Mouse (Mus musculus) Muller cell, postnatal 12 days (primary cell): ENCODE results near the gene Ceacam16.
A peak's percentile ranks its signal among the peaks of the same experiment; 100 is the strongest.

Experiments
- DNase-seq: peaks from one replicate; pipeline ENCODE4 v3.0.0-alpha.2; 2015; ENCODE audit errors: inconsistent ontology term

Ceacam16 gene

DNA sequence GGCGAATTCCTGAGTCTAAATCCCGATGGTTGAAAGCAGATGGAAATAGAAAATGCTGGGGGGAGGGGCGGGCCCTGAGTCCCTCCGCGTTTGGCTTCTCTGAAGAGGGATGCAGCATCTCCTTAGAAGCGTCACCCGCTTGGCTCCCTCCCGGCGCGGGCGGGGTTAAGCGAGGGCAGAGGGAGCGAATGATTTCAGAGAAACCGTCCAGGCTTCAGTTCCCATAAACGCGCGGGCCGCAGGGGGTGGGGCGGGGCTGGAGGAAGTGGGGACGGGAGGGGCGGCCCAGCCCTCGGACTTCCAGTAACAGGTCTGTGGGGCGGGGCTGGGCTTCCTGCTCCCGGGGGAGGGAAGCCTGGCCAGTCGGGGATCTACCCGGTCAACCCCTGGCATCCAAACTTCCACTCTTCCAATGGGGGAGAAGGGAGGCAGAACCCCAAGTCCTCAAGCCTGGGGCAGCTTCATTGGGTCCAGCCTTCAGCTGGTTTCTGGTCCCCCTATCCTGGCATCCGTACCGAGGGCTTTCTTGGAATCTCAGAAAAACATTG lies 44.8 kb downstream of the Ceacam16 start:
- DNase-seq, result peak; percentile 96

DNA sequence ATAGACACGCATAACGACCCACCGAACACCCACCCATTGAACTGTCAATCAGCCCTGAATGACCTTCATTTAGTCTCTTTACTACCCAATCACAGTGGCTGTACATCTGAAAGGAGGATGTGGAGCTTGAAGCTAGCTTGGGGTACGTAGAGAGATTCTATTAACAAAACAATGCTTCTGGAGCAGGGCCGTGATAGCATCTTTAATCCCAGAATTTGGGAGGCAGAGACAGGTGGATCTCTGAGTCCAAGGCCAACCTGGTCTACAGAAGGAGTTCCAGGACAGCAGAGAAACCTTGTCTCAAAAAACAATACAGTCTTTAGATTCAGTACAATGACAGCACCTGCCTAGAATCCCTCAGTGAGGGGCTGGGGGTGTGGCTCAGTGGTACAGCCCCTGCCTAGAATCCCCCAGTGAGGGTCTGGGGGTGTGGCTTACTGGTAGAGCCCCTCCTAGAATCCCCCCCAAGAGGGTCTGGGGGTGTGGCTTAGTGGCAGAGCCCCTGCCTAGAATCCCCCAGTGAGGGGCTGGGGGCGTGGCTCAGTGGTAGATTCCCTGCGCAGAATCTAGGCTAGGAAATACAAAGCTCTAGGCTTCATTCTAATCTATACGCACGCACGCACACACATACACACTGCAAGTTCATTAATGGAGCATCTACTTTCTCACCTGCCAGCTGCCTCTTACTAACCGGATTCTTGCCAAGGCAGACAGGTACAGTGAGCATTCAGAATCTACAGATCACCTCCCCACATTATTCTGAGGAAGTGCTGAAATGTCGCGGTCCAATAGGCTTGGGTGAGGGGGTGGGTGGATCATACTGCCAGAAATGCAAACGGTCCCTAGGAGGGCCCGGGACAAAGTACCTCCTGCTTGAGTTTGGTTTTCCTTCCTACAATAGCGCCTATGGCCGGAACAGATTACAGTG lies 45.5 kb downstream of the Ceacam16 start:
- DNase-seq, result no peak

- DNase-seq, result no peak
These were observed 47.4 kb downstream of the Ceacam16 start for GRCm38 (mm10) chr7:19813579-19814122.

- DNase-seq, result no peak
These were observed 47.9 kb downstream of the Ceacam16 start for GRCm38 (mm10) chr7:19813161-19813560.

DNA sequence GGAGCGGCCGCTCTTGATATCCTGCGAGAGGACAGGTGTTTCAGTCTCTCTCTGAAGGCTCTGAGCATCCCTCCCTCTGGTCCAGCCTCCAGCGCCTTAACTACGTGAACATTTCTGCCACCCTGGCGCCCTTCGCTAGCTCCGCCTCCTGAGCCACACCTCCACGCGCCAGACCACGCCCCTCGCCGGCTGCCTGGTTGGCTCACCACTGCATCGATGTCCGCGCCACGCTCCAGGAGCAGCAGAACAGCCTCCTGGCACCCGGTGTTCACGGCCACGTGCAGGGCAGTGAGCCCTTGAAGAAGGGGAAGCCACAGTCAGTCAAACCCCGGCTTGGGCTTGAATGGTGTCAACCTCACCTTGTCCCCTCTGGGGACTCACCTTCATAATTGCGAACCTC lies 50.0 kb downstream of the Ceacam16 start:
- DNase-seq, result peak; percentile 61

GRCm38 (mm10) chr7:19809369-19809768 lies 51.7 kb downstream of the Ceacam16 start:
- DNase-seq, result no peak

DNA sequence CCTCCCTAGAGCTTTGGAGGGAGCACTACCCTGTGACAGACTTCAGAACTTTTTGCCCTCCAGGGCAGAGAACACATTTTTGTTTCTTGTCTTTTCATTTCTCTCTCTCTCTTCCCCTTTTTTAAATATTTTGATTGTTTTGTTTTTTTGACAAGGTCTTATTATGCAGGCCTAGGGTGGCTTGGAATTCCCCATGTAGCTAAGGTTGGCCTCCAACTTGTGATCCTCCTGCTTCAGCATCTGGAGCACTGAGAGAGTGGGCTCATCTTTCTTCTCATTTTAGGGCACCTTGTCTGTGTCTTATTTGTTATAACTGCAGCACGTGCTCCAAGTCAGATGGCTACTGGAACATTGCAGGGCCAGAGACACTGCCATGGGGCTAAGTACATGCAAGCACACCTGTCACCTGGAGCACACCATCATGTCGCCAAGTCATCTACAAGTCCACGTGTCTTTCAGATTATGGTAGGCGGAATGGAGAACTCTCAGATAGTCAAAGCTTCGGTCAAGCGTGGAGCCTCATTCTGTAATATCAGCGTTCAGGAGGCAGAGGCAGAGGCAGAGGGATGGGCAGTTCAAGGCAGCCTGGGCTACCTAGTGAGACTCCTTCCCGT lies 54.6 kb downstream of the Ceacam16 start:
- no peak for DNase-seq

- peak; percentile 45 for DNase-seq
These were observed 58.1 kb downstream of the Ceacam16 start for GRCm38 (mm10) chr7:19802995-19803394.
